ENCODE assay signal across 19 mouse cellular contexts in genomic region chr1:87770486-87770885, GRCm38 (mm10). TPM values are rescaled to one million over a fixed set of nuclear protein-coding genes. Genes with fewer than 3 reads are reported as not detected.
DNase-seq lines count a peak whose midpoint lies in the region; ATAC-seq and TF ChIP-seq lines count a peak whose summit lies in the region.
"Had no signal": no experiment of that assay in that cellular context is flagged by ENCODE, and none has a peak within 500 bp of the region (broad histone marks: within the 10 kb centered on the region; RNA-seq: fewer than 3 reads in every experiment).

No protein-coding gene starts in this region.

- peak; percentile 56; the same call in 1 of the 2 replicates for ATAC-seq in liver, embryonic 14.5 days (ENCODE audit: insufficient read depth)
- peak; percentile 85 for ATAC-seq in megakaryocyte progenitor cell, adult 5-6 weeks (replicated peaks; ENCODE audit: poor library complexity)
- ATAC-seq in forebrain, embryonic 16.5 days = no peak
- no peak for ATAC-seq in intestine, postnatal 0 days
- ATAC-seq: forebrain, postnatal 0 days; hindbrain, postnatal 0 days had no signal

- peaks cover 20 to 38% of the 10 kb centered on the region in 2 experiments for H3K4me1 ChIP-seq in MEL (ENCODE audit: control insufficient read depth in 1 of 2, insufficient read depth in 2 of 2, low read length in 2 of 2)
- H3K4me1 ChIP-seq in liver, embryonic 14.5 days (replicated peaks; ENCODE audit: control insufficient read depth in 2 of 2, insufficient read depth in 2 of 2, low read length in 1 of 2) = peaks cover 0 to 6% of the 10 kb centered on the region in 2 experiments; a peak in 1 of 4 replicates
- no peaks in the 10 kb centered on the region for H3K4me1 ChIP-seq in forebrain, embryonic 16.5 days (replicated peaks; ENCODE audit: control insufficient read depth, insufficient read depth, low read length)
- H3K4me1 ChIP-seq in intestine, postnatal 0 days (replicated peaks; ENCODE audit: control insufficient read depth, insufficient read depth, low read length) = no peaks in the 10 kb centered on the region
- H3K4me1 ChIP-seq: embryonic facial prominence, embryonic 12.5 days; heart, embryonic 12.5 days; hindbrain, embryonic 12.5 days had no signal

- no peaks in the 10 kb centered on the region for H3K27me3 ChIP-seq in MEL (ENCODE audit: control insufficient read depth in 1 of 2, insufficient read depth in 2 of 2, low read length in 2 of 2)
- H3K27me3 ChIP-seq in liver, embryonic 14.5 days (ENCODE audit: control insufficient read depth, insufficient read depth, low read length) = no peaks in the 10 kb centered on the region
- no peaks in the 10 kb centered on the region for H3K27me3 ChIP-seq in forebrain, embryonic 16.5 days (replicated peaks; ENCODE audit: control insufficient read depth, insufficient read depth, low read length)
- H3K27me3 ChIP-seq in intestine, postnatal 0 days (replicated peaks; ENCODE audit: control insufficient read depth, insufficient read depth, low read length) = no peaks in the 10 kb centered on the region
- H3K27me3 ChIP-seq: CH12.LX; embryonic facial prominence, embryonic 12.5 days; heart, embryonic 12.5 days; hindbrain, embryonic 12.5 days had no signal

- peaks cover 2% of the 10 kb centered on the region; the same call in 1 of the 2 replicates for H3K79me2 ChIP-seq in MEL (ENCODE audit: control insufficient read depth, insufficient read depth, low read length, poor library complexity)

- 28% methylated on average over 3 of the region's 3 CpGs for WGBS in liver, embryonic 14.5 days (ENCODE audit: insufficient replicate concordance)
- 98% methylated on average over 3 of the region's 3 CpGs for WGBS in forebrain, embryonic 16.5 days
- WGBS in intestine, postnatal 0 days = 95% methylated on average over 3 of the region's 3 CpGs

- peak; percentile 97 to 98 for TF ChIP-seq EP300 in MEL (IDR thresholded peaks at IDR 0.05; ENCODE audit: low read depth in 1 of 2, low read length in 2 of 2)
- no peak for TF ChIP-seq EP300 in liver, embryonic 14.5 days (IDR thresholded peaks at IDR 0.05; ENCODE audit: low read depth)

- no peak; the same call in 1 of the 2 replicates for TF ChIP-seq RAD21 in MEL (IDR thresholded peaks at IDR 0.05; ENCODE audit: low read depth, low read length)

- no peaks in the 10 kb centered on the region for H3K9me3 ChIP-seq in MEL (replicated peaks; ENCODE audit: insufficient read depth, low read length)
- no peaks in the 10 kb centered on the region for H3K9me3 ChIP-seq in liver, embryonic 14.5 days (ENCODE audit: control insufficient read depth, low read length)
- H3K9me3 ChIP-seq in forebrain, embryonic 16.5 days (ENCODE audit: control insufficient read depth, low read length) = no peaks in the 10 kb centered on the region
- H3K9me3 ChIP-seq in intestine, postnatal 0 days (ENCODE audit: control insufficient read depth) = no peaks in the 10 kb centered on the region
- H3K9me3 ChIP-seq: embryonic facial prominence, embryonic 12.5 days; heart, embryonic 12.5 days; hindbrain, embryonic 12.5 days had no signal

- no peak overlapping the region for H3K4me3 ChIP-seq in MEL (ENCODE audit: control insufficient read depth in 1 of 2, insufficient read depth in 1 of 2, low read depth in 2 of 2, low read length in 2 of 2)
- no peak overlapping the region for H3K4me3 ChIP-seq in liver, embryonic 14.5 days (ENCODE audit: insufficient read depth in 1 of 2, low read depth in 2 of 2, low read length in 2 of 2)
- H3K4me3 ChIP-seq in forebrain, embryonic 16.5 days (replicated peaks; ENCODE audit: low read length) = no peak overlapping the region
- H3K4me3 ChIP-seq in intestine, postnatal 0 days (ENCODE audit: low read depth, low read length) = no peak overlapping the region
- H3K4me3 ChIP-seq: embryonic facial prominence, embryonic 12.5 days; heart, embryonic 12.5 days; hindbrain, embryonic 12.5 days had no signal

- peaks cover 29 to 59% of the 10 kb centered on the region in 2 experiments for H3K36me3 ChIP-seq in MEL (ENCODE audit: control insufficient read depth in 1 of 2, insufficient read depth in 2 of 2, low read length in 2 of 2)
- peaks cover 80% of the 10 kb centered on the region for H3K36me3 ChIP-seq in liver, embryonic 14.5 days (replicated peaks; ENCODE audit: control insufficient read depth, insufficient read depth, low read depth)
- peaks cover 54% of the 10 kb centered on the region for H3K36me3 ChIP-seq in forebrain, embryonic 16.5 days (ENCODE audit: control insufficient read depth, insufficient read depth)
- H3K36me3 ChIP-seq in intestine, postnatal 0 days (ENCODE audit: control insufficient read depth, insufficient read depth) = peaks cover 67% of the 10 kb centered on the region

- peak in 1 of 2 experiments; percentile 27; a peak in 1 of 4 replicates for TF ChIP-seq POLR2A in MEL (IDR thresholded peaks at IDR 0.05; ENCODE audit: control insufficient read depth in 1 of 2, insufficient read depth in 1 of 2, low read depth in 1 of 2, low read length in 2 of 2, poor library complexity in 1 of 2)

- peak overlapping the region; percentile 98 for H3K27ac ChIP-seq in MEL (ENCODE audit: control insufficient read depth, low read depth, low read length)
- H3K27ac ChIP-seq in liver, embryonic 14.5 days = no peak overlapping the region
- H3K27ac ChIP-seq in forebrain, embryonic 16.5 days (ENCODE audit: low read length) = no peak overlapping the region
- no peak overlapping the region for H3K27ac ChIP-seq in intestine, postnatal 0 days (ENCODE audit: low read depth, low read length)
- H3K27ac ChIP-seq: embryonic facial prominence, embryonic 12.5 days; hindbrain, embryonic 12.5 days; hindbrain, postnatal 0 days had no signal

- no peak overlapping the region for H3K4me2 ChIP-seq in liver, embryonic 14.5 days (ENCODE audit: low read depth)
- H3K4me2 ChIP-seq in forebrain, embryonic 16.5 days (ENCODE audit: low read length) = no peak overlapping the region
- H3K4me2 ChIP-seq in intestine, postnatal 0 days (replicated peaks; ENCODE audit: low read depth) = no peak overlapping the region
- H3K4me2 ChIP-seq: embryonic facial prominence, embryonic 12.5 days; heart, embryonic 12.5 days; hindbrain, embryonic 12.5 days had no signal

- TF ChIP-seq CTCF in MEL (IDR thresholded peaks at IDR 0.05 in 2 of 3, conservative IDR thresholded peaks at IDR 0.05 in 1 of 3; ENCODE audit: control insufficient read depth in 1 of 3, insufficient read depth in 1 of 3, low read depth in 2 of 3, low read length in 3 of 3, poor library complexity in 1 of 3, severe bottlenecking in 1 of 3) = no peak
- TF ChIP-seq CTCF in liver, embryonic 14.5 days (IDR thresholded peaks at IDR 0.05; ENCODE audit: low read depth) = no peak
- no peak for TF ChIP-seq CTCF in intestine, postnatal 0 days (IDR thresholded peaks at IDR 0.05; ENCODE audit: low read depth)

- DNase-seq in MEL (ENCODE audit: low read depth, low spot score) = peak; percentile 90
- DNase-seq in c-Kit-positive CD71-positive TER-119-positive erythroid progenitor cells, embryonic 14.5 days (ENCODE audit: low spot score) = peak; percentile 24
- DNase-seq in liver, embryonic 14.5 days (ENCODE audit: low read depth in 3 of 3, low spot score in 3 of 3) = peak in 1 of 3 experiments; percentile 12
- DNase-seq in heart, postnatal 4 days = no peak
- DNase-seq: adrenal gland, adult 8-10 months; adrenal gland, postnatal 36 days; cerebellum, adult 11 months; cerebellum, adult 8-10 months; cerebellum, postnatal 14 days; forebrain, postnatal 0 days; gastrocnemius, postnatal 14 days had no signal

- H3K9ac ChIP-seq in MEL (ENCODE audit: control insufficient read depth, low read depth, low read length, poor library complexity, severe bottlenecking) = peak overlapping the region; percentile 53
- H3K9ac ChIP-seq in liver, embryonic 14.5 days (replicated peaks) = no peak overlapping the region
- no peak overlapping the region for H3K9ac ChIP-seq in forebrain, embryonic 16.5 days (replicated peaks; ENCODE audit: low read depth, low read length)
- H3K9ac ChIP-seq in intestine, postnatal 0 days (ENCODE audit: low read depth, low read length) = no peak overlapping the region
- H3K9ac ChIP-seq: embryonic facial prominence, embryonic 12.5 days; forebrain, postnatal 0 days; heart, embryonic 12.5 days; hindbrain, embryonic 12.5 days had no signal

TF ChIP-seq in MEL, 35 proteins besides CTCF, POLR2A, EP300 and RAD21 (continues in another document):
- TF ChIP-seq MXI1 (IDR thresholded peaks at IDR 0.05; ENCODE audit: low read depth, low read length) (no peak), E2F4 (IDR thresholded peaks at IDR 0.05; ENCODE audit: borderline replicate concordance, low read depth, low read length) (no peak), UBTF (IDR thresholded peaks at IDR 0.05; ENCODE audit: borderline replicate concordance, insufficient read depth, low read depth, low read length) (no peak), ELF1 (IDR thresholded peaks at IDR 0.05; ENCODE audit: low read depth, low read length) (no peak), RCOR1 (IDR thresholded peaks at IDR 0.05; ENCODE audit: low read depth, low read length) (peak; percentile 89), JUND (IDR thresholded peaks at IDR 0.05; ENCODE audit: low read depth, low read length) (no peak; the same call in 1 of the 2 replicates)

RNA-seq across cellular contexts. Expression of gene Atg16l1, which starts 14.8 kb away (rescaled TPM):
- 25.7 and 34.0 TPM in 2 replicates for total RNA-seq in MEL (2012; rRNA removed)
- polyA plus RNA-seq in MEL (2012; ENCODE audit: insufficient read depth in 1 of 2, insufficient read length in 2 of 2, low read depth in 1 of 2, low replicate concordance in 2 of 2, missing spikeins in 1 of 2) = 10 to 100 TPM in 1 of 2 experiments, not detected in 1; 33.8 TPM
- 12.5 and 13.4 TPM in 2 replicates for polyA plus RNA-seq in liver, embryonic 14.5 days (2012; rRNA removed)
- polyA plus RNA-seq in liver, embryonic 14.5 days (2014; fragmentation: Nextera tagmentation; extraction: Ambion mirVana) = 10.9 and 12.8 TPM in 2 replicates
- total RNA-seq in megakaryocyte progenitor cell, adult 5-6 weeks (2015) = 21.4 and 24.8 TPM in 2 replicates
- total RNA-seq in megakaryocyte progenitor cell, adult 5-6 weeks (2017) = 30.2 and 40.9 TPM in 2 replicates
- 74.5 and 76.3 TPM in 2 replicates for polyA plus RNA-seq in forebrain, embryonic 16.5 days (2015; fragmentation: Nextera tagmentation; extraction: Ambion mirVana)
- polyA plus RNA-seq in intestine, postnatal 0 days (2015; fragmentation: Nextera tagmentation; extraction: Ambion mirVana) = 12.8 and 14.9 TPM in 2 replicates
- 10 to 100 TPM; 26.7 to 28.7 TPM for total RNA-seq in heart, postnatal 4 days (2021)

RNA-seq across cellular contexts. Expression of gene Sag, which starts 33.0 kb away (rescaled TPM):
- 2.5 and 4.3 TPM in 2 replicates for total RNA-seq in MEL (2012; rRNA removed)
- polyA plus RNA-seq in MEL (2012; ENCODE audit: insufficient read depth in 1 of 2, insufficient read length in 2 of 2, low read depth in 1 of 2, low replicate concordance in 2 of 2, missing spikeins in 1 of 2) = 1 to 10 TPM in 1 of 2 experiments, not detected in 1; 4.1 TPM
- polyA plus RNA-seq in liver, embryonic 14.5 days (2012; rRNA removed) = 0.27 TPM in 2 replicates
- polyA plus RNA-seq in liver, embryonic 14.5 days (2014; fragmentation: Nextera tagmentation; extraction: Ambion mirVana) = 0.56 and 0.67 TPM in 2 replicates
- 0.46 and 0.62 TPM in 2 replicates for total RNA-seq in megakaryocyte progenitor cell, adult 5-6 weeks (2015)
- total RNA-seq in megakaryocyte progenitor cell, adult 5-6 weeks (2017) = 0.14 and 0.25 TPM in 2 replicates
- 1.4 and 1.9 TPM in 2 replicates for polyA plus RNA-seq in forebrain, embryonic 16.5 days (2015; fragmentation: Nextera tagmentation; extraction: Ambion mirVana)
- polyA plus RNA-seq in intestine, postnatal 0 days (2015; fragmentation: Nextera tagmentation; extraction: Ambion mirVana) = 0.18 and 0.37 TPM in 2 replicates
- total RNA-seq in heart, postnatal 4 days (2021) = under 1 TPM; 0.33 to 0.45 TPM

Comparison
In these comparisons a context has a peak if more than half of its experiments do, and no peak if none do; other contexts are left out.
1. ATAC-seq: peak in liver, embryonic 14.5 days (single experiment) and megakaryocyte progenitor cell, adult 5-6 weeks (single experiment); none in forebrain, embryonic 16.5 days (single experiment) and intestine, postnatal 0 days (single experiment).